Mouse (Mus musculus) C2C12 (cell line): Measurements from ENCODE around the gene Gm13285.

Experiments used
- CEBPB ChIP-seq: IDR thresholded peaks from one replicate; pipeline ENCODE4 v1.6.1; 2011; ENCODE audit warnings: low read depth, mild to moderate bottlenecking, control low read depth, moderate library complexity
- CTCF ChIP-seq: IDR thresholded peaks from one replicate; pipeline ENCODE4 v1.5.1; 2011; ENCODE audit not compliant: control insufficient read depth, insufficient read depth, insufficient read length
- MAX ChIP-seq: IDR thresholded peaks from one replicate; pipeline ENCODE4 v1.6.1; 2011; ENCODE audit warnings: mild to moderate bottlenecking, control low read depth
- MYOD1 ChIP-seq: IDR thresholded peaks from one replicate; pipeline ENCODE4 v1.6.1; 2011; ENCODE audit warnings: low read depth; ENCODE audit not compliant: control insufficient read depth, insufficient read length
- MYOG ChIP-seq: IDR thresholded peaks from one replicate; pipeline ENCODE4 v1.6.1; 2011; ENCODE audit not compliant: control insufficient read depth, insufficient read length; ENCODE audit errors: extremely low read depth
- USF1 ChIP-seq: IDR thresholded peaks from one replicate; pipeline ENCODE4 v1.6.1; 2011; ENCODE audit warnings: low read depth, mild to moderate bottlenecking, control low read depth, moderate library complexity

DNA sequence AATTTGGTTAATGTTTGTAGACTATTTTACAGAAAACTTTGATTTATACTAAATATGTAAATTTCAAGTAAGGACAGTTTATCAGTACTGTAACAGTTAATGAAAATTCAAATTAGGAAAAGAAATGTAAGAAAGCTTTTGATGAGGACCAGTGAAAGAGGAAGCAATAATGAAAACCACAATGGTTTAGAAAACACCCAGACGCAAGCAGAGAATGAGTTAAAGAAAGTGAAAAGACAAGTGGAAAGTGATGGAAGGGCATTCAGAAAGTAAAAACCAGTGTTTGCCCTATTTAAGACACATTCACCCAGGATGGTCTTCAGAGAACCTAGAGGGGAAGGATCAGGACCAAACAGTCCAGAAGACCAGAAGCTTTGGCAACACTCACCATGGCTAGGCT is 50.2 kb downstream of the Gm13285 start, which contains the start of gene Ifna1:
- TF ChIP-seq CTCF (no peak), MAX (no peak), USF1 (no peak), MYOG (no peak), MYOD1 (no peak), CEBPB (no peak)
